In genomic region chr17:45805471-45806082, GRCm38 (mm10) we compare ENCODE assay signal across 8 mouse cellular contexts.
DNase-seq lines count a peak whose midpoint lies in the region; ATAC-seq and TF ChIP-seq lines count a peak whose summit lies in the region.

No protein-coding gene starts in this region.

- TF ChIP-seq CTCF in midbrain, postnatal 0 days (IDR thresholded peaks at IDR 0.05) = peak; percentile 58

- peaks cover 30 to 39% of the 10 kb centered on the region in 2 experiments for H3K4me1 ChIP-seq in heart, embryonic 14.5 days (ENCODE audit: control insufficient read depth in 2 of 2, insufficient read depth in 2 of 2, low read length in 2 of 2)
- no peaks in the 10 kb centered on the region for H3K4me1 ChIP-seq in midbrain, postnatal 0 days (ENCODE audit: insufficient read depth, low read length)

- DNase-seq in heart, postnatal 25 days (ENCODE audit: low spot score) = no peak
- DNase-seq in R1 (ENCODE audit: low read depth, low spot score) = peak; percentile 57
- peak; percentile 79 to 86 for DNase-seq in kidney, postnatal 4 days
- no peak for DNase-seq in midbrain, postnatal 0 days (ENCODE audit: low spot score)
- no peak for DNase-seq in frontal cortex, postnatal 25 days (ENCODE audit: low spot score in 2 of 2)
- DNase-seq in frontal cortex, postnatal 14 days (ENCODE audit: low spot score in 2 of 2) = no peak

- H3K4me3 ChIP-seq in heart, embryonic 14.5 days (ENCODE audit: control insufficient read depth in 1 of 2, insufficient read depth in 1 of 2, low read depth in 1 of 2, low read length in 2 of 2) = peak overlapping the region in 1 of 2 experiments; percentile 7; a peak in 1 of 4 replicates
- no peak overlapping the region; the same call in 1 of the 2 replicates for H3K4me3 ChIP-seq in midbrain, postnatal 0 days (ENCODE audit: low read depth, low read length)

- ATAC-seq in heart, embryonic 14.5 days (ENCODE audit: insufficient number of reproducible peaks, insufficient read depth, low FRiP score, low read depth) = no peak
- ATAC-seq in granulocyte monocyte progenitor cell, adult 5-6 weeks (replicated peaks; ENCODE audit: poor library complexity, severe bottlenecking) = peak; percentile 35; the same call in 1 of the 2 replicates
- no peak for ATAC-seq in midbrain, postnatal 0 days (ENCODE audit: low FRiP score)

- H3K36me3 ChIP-seq in heart, embryonic 14.5 days (ENCODE audit: control insufficient read depth, insufficient read depth, low read length) = no peaks in the 10 kb centered on the region
- no peaks in the 10 kb centered on the region for H3K36me3 ChIP-seq in midbrain, postnatal 0 days (ENCODE audit: insufficient read depth, low read length)

- WGBS in heart, embryonic 14.5 days = 9% methylated on average over 34 of the region's 35 CpGs
- 2% methylated on average over 32 of the region's 35 CpGs for WGBS in midbrain, postnatal 0 days

- intact Hi-C loops in heart, postnatal 25 days (cut with DNase I) = no loop called here

- no peak overlapping the region for H3K9ac ChIP-seq in heart, embryonic 14.5 days (ENCODE audit: low read length)
- H3K9ac ChIP-seq in midbrain, postnatal 0 days (replicated peaks; ENCODE audit: low read length, poor library complexity, severe bottlenecking) = no peak overlapping the region

- H3K4me2 ChIP-seq in heart, embryonic 14.5 days (ENCODE audit: low read length) = peak overlapping the region; percentile 21; the same call in 1 of the 2 replicates
- peak overlapping the region; percentile 29; the same call in 1 of the 2 replicates for H3K4me2 ChIP-seq in midbrain, postnatal 0 days (ENCODE audit: low read depth, low read length, poor library complexity, severe bottlenecking)

- peaks cover 60% of the 10 kb centered on the region for H3K27me3 ChIP-seq in heart, embryonic 14.5 days (ENCODE audit: control insufficient read depth, insufficient read depth, low read length)
- H3K27me3 ChIP-seq in midbrain, postnatal 0 days (ENCODE audit: insufficient read depth, low read length) = peaks cover 13% of the 10 kb centered on the region

- no peak overlapping the region for H3K27ac ChIP-seq in heart, embryonic 14.5 days (replicated peaks in 1 of 2; ENCODE audit: control insufficient read depth in 1 of 2, insufficient read depth in 1 of 2, low read depth in 2 of 2, low read length in 2 of 2)
- H3K27ac ChIP-seq in midbrain, postnatal 0 days (ENCODE audit: low read depth, low read length) = no peak overlapping the region

- no peaks in the 10 kb centered on the region for H3K9me3 ChIP-seq in heart, embryonic 14.5 days (ENCODE audit: control insufficient read depth, low read length)
- H3K9me3 ChIP-seq in midbrain, postnatal 0 days (ENCODE audit: low read length) = no peaks in the 10 kb centered on the region

Comparison
In these comparisons a context has a peak if more than half of its experiments do, and no peak if none do; other contexts are left out.
1. DNase-seq: peak in R1 (single experiment) and kidney, postnatal 4 days (2 of 2); none in heart, postnatal 25 days (single experiment), midbrain, postnatal 0 days (single experiment), frontal cortex, postnatal 25 days (0 of 2) and frontal cortex, postnatal 14 days (0 of 2).